Mouse (Mus musculus) testis, adult 2 months (tissue): ENCODE results near the gene Krt71.

ENCODE experiments used
- CTCF ChIP-seq: fragments of 200-500 bp; IDR thresholded peaks from 2 replicates; pipeline ENCODE4 v1.5.1; 2012; ENCODE audit warnings: low read depth, mild to moderate bottlenecking, inconsistent platforms, low read length, moderate library complexity; ENCODE audit not compliant: control insufficient read depth, insufficient read depth, insufficient replicate concordance
- POLR2A ChIP-seq: fragments of 200-500 bp; IDR thresholded peaks from 2 replicates; pipeline ENCODE4 v1.6.1; 2012; ENCODE audit warnings: low read depth, mild to moderate bottlenecking, inconsistent platforms, low read length, moderate library complexity; ENCODE audit not compliant: control insufficient read depth

- TF ChIP-seq POLR2A (no peak), CTCF (no peak)
Observed at GRCm38 (mm10) chr15:101786360-101786759, 43.5 kb upstream of the Krt71 start, which contains the start of gene Krt72.
